Mouse (Mus musculus): ENCODE results near the gene Mier2.

DNA sequence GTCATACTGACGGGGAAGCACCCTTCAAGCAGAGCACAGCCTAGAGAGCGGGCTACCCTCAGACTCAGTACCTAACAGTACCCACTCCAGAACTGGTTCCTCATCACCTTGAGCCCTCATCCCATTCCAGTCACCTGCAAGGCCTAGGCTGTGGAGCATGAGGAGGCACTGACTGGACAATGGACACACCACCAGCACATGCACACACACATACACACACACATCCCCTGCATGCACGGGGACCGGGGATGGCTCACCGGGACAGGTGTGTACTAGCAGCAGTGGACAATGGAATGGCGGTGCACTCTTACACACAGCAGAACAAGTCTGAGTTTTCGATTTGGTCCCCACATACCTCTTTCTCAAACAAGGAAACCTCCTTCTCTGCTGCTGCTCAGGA lies 17.7 kb downstream of the Mier2 start:
- TF ChIP-seq MAFK (IDR thresholded peaks at IDR 0.05; ENCODE audit: insufficient read depth, low read depth, low read length) (no peak), HCFC1 (IDR thresholded peaks at IDR 0.05; ENCODE audit: borderline replicate concordance, insufficient read depth, low read length) (no peak), ZNF384 (IDR thresholded peaks at IDR 0.05; ENCODE audit: low read depth, low read length) (no peak), CHD2 (IDR thresholded peaks at IDR 0.05; ENCODE audit: low read depth, low read length) (no peak), ZC3H11A (IDR thresholded peaks at IDR 0.05; ENCODE audit: borderline replicate concordance, low read depth, low read length) (no peak)

All from ES-E14 (cell line).